Mouse (Mus musculus) C2C12 (cell line): ENCODE data around the gene Prrt3.

ENCODE experiments used
- CEBPB ChIP-seq: IDR thresholded peaks from one replicate; pipeline ENCODE4 v1.6.1; 2011; ENCODE audit warnings: low read depth, mild to moderate bottlenecking, control low read depth, moderate library complexity
- CTCF ChIP-seq: IDR thresholded peaks from one replicate; pipeline ENCODE4 v1.5.1; 2011; ENCODE audit not compliant: control insufficient read depth, insufficient read depth, insufficient read length
- MAX ChIP-seq: IDR thresholded peaks from one replicate; pipeline ENCODE4 v1.6.1; 2011; ENCODE audit warnings: mild to moderate bottlenecking, control low read depth
- MYOD1 ChIP-seq: IDR thresholded peaks from one replicate; pipeline ENCODE4 v1.6.1; 2011; ENCODE audit warnings: low read depth; ENCODE audit not compliant: control insufficient read depth, insufficient read length
- MYOG ChIP-seq: IDR thresholded peaks from one replicate; pipeline ENCODE4 v1.6.1; 2011; ENCODE audit not compliant: control insufficient read depth, insufficient read length; ENCODE audit errors: extremely low read depth
- USF1 ChIP-seq: IDR thresholded peaks from one replicate; pipeline ENCODE4 v1.6.1; 2011; ENCODE audit warnings: low read depth, mild to moderate bottlenecking, control low read depth, moderate library complexity

- TF ChIP-seq MYOD1 (no peak), MAX (no peak), CTCF (no peak), USF1 (no peak), MYOG (no peak), CEBPB (no peak)
Measured at GRCm38 (mm10) chr6:113465602-113466001, 36.1 kb downstream of the Prrt3 start.
